Mouse (Mus musculus) lung, postnatal 0 days (tissue): ENCODE results near the gene Gm20388. TPM values are rescaled to one million over a fixed set of nuclear protein-coding genes. Genes with fewer than 3 reads are reported as not detected.

ENCODE experiments used
- ATAC-seq: fragments of 200-750 bp; cut with Nextera tagmentation; 2 replicates; pipeline ENCODE4 v1.8.0; 2017; ENCODE audit warnings: moderate library complexity
- DNase-seq: peaks from one replicate; pipeline ENCODE4 v3.0.0-alpha.2; 2016; ENCODE audit warnings: low spot score
- H3K27ac ChIP-seq: fragments of 300-500 bp; sonication (generic); 2 replicates; pipeline ENCODE4 v1.5.1; 2014; ENCODE audit warnings: antibody characterized with exemption, mild to moderate bottlenecking, low read length, mixed read lengths
- H3K27me3 ChIP-seq: fragments of 300-500 bp; sonication (generic); replicated peaks from 2 replicates; pipeline ENCODE4 v1.6.1; 2014; ENCODE audit warnings: low read length, mixed read lengths; ENCODE audit not compliant: insufficient read depth
- H3K36me3 ChIP-seq: fragments of 300-500 bp; sonication (generic); 2 replicates; pipeline ENCODE4 v1.6.1; 2014; ENCODE audit warnings: low read length, mixed read lengths; ENCODE audit not compliant: insufficient read depth
- H3K4me1 ChIP-seq: fragments of 300-500 bp; sonication (generic); 2 replicates; pipeline ENCODE4 v1.6.1; 2014; ENCODE audit warnings: antibody characterized with exemption, low read depth, low read length, mixed read lengths; ENCODE audit not compliant: insufficient read depth
- H3K4me2 ChIP-seq: fragments of 300-500 bp; sonication (generic); replicated peaks from 2 replicates; pipeline ENCODE4 v1.6.1; 2014; ENCODE audit warnings: low read depth, mild to moderate bottlenecking, low read length, moderate library complexity, mixed read lengths
- H3K4me3 ChIP-seq: fragments of 300-500 bp; sonication (generic); 2 replicates; pipeline ENCODE4 v1.5.1; 2014; ENCODE audit warnings: low read depth, low read length
- H3K9ac ChIP-seq: fragments of 300-500 bp; sonication (generic); replicated peaks from 2 replicates; pipeline ENCODE4 v1.6.1; 2014; ENCODE audit warnings: low read depth, mild to moderate bottlenecking
- H3K9me3 ChIP-seq: fragments of 300-500 bp; sonication (generic); 2 replicates; pipeline ENCODE4 v1.6.1; 2016; ENCODE audit warnings: low read length, mixed read lengths
- CTCF ChIP-seq: IDR thresholded peaks from 2 replicates; pipeline ENCODE4 v1.5.1; 2016; ENCODE audit warnings: antibody characterized with exemption, mild to moderate bottlenecking
- EP300 ChIP-seq: IDR thresholded peaks from 2 replicates; pipeline ENCODE4 v1.6.1; 2016; ENCODE audit warnings: antibody characterized with exemption, mild to moderate bottlenecking, control low read depth
- WGBS: fragments of 180-500 bp; shearing (Covaris S2); extraction: QIAGEN DNeasy Blood & Tissue Kit; methylation state at CpG from one replicate; pipeline ENCODE4 v1.1.7; 2014; 5-methylcytosine and 5-hydroxymethylcytosine counted together
- polyA plus RNA-seq: library from polyadenylated mRNA; unstranded; fragments of >200 nt; fragmentation: Nextera tagmentation; extraction: Ambion mirVana; gene quantifications from 2 replicates; pipeline ENCODE4 v1.2.1, GENCODE M21; 2015

Gene Gm20388
- polyA plus RNA-seq, 1 experiment from 2014 or later, result not detected

DNA sequence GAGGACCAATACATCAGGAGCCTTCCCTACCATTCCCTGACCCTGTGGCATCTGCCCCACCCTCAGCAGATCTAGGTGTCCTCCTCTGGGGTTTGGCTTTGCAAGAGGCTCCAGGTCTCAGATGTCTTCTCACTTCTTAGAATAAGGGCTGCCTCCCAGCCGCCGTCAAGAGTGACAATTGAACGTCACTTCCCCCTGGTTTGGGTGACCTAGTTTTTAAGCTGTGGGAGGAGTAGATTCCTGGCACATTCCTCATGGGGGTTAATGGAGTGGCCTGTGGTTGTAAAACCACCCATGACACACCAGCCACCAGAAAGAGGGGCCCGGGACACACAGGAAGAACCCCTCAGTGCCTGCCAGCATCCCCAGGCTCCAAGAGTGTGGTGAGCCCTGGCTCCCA, 140.4 kb downstream of the Gm20388 start:
- Histone ChIP-seq H3K27me3 (no peaks in the 10 kb centered on the region), H3K4me2 (no peak overlapping the region), H3K9me3 (no peaks in the 10 kb centered on the region), H3K4me3 (no peak overlapping the region), H3K36me3 (no peaks in the 10 kb centered on the region), H3K9ac (no peak overlapping the region), H3K4me1 (no peaks in the 10 kb centered on the region), H3K27ac (no peak overlapping the region)
- no peak for TF ChIP-seq EP300
- no peak for TF ChIP-seq CTCF
- peak; percentile 49 for DNase-seq
- WGBS, result 41% methylated on average over 4 of the region's 4 CpGs
- ATAC-seq, result peak; percentile 39

DNA sequence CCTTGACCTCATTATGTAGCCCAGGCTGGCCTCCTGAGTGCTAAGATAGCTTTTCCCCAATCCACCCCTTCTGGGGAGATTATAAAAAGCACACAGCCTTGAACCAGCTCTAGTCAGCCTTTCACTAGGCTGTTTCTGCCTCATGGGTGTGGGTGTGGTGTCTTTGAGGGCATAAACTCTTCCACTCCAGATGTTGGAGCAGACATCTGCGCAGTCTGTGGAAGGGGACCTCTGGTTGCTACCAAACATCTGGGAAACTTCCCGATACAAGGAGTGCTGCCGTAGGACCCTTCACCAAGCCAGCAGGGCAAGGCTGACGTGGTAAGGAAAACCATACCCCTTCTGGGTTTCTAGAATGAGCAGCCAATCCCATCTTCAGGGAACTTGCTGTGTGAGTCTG, 141.3 kb downstream of the Gm20388 start:
- ATAC-seq (no peak), DNase-seq (no peak)
- Histone ChIP-seq H3K9me3 (no peaks in the 10 kb centered on the region), H3K4me3 (no peak overlapping the region), H3K4me1 (no peaks in the 10 kb centered on the region), H3K36me3 (no peaks in the 10 kb centered on the region), H3K27me3 (no peaks in the 10 kb centered on the region), H3K9ac (no peak overlapping the region), H3K4me2 (no peak overlapping the region), H3K27ac (no peak overlapping the region)
- WGBS, result 82% methylated on average over 4 of the region's 4 CpGs
- TF ChIP-seq EP300, result no peak

DNA sequence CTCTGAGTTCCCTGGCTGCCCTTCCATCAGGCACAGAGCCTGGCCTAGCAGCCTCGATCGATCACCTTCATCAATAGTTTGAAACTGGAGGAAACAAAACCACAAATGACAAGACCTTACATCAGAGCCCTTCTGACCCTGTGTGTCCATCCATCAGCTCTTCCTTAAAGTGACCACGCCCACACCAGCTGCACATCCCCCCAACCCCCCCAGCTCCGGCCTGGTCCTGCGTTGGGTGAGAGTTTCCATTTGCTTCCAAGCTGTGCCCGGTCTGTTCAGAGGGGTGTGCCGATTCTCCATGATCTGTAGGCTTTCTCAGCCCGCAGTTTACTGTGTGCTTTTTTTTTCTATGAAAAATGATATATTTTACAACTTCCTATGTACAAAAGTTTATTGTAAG, 141.7 kb downstream of the Gm20388 start:
- 59% methylated on average over 8 of the region's 8 CpGs for WGBS
- Histone ChIP-seq H3K4me2 (no peak overlapping the region), H3K4me3 (no peak overlapping the region), H3K9ac (no peak overlapping the region), H3K4me1 (no peaks in the 10 kb centered on the region), H3K36me3 (no peaks in the 10 kb centered on the region), H3K27me3 (no peaks in the 10 kb centered on the region), H3K9me3 (no peaks in the 10 kb centered on the region), H3K27ac (no peak overlapping the region)
- DNase-seq, result peak; percentile 53
- ATAC-seq, result peak; percentile 46; the same call in 1 of the 2 replicates
- TF ChIP-seq EP300 (no peak), CTCF (no peak)

GRCm38 (mm10) chr8:120054833-120055232, 144.2 kb downstream of the Gm20388 start:
- ATAC-seq (no peak), DNase-seq (no peak)
- no peak overlapping the region for H3K27ac ChIP-seq
- no peaks in the 10 kb centered on the region for H3K9me3 ChIP-seq
- 76% methylated on average over 3 of the region's 3 CpGs for WGBS
- H3K27me3 ChIP-seq, result no peaks in the 10 kb centered on the region
- H3K4me3 ChIP-seq, result no peak overlapping the region
- no peaks in the 10 kb centered on the region for H3K4me1 ChIP-seq
- H3K9ac ChIP-seq, result no peak overlapping the region
- no peaks in the 10 kb centered on the region for H3K36me3 ChIP-seq
- H3K4me2 ChIP-seq, result no peak overlapping the region
- TF ChIP-seq CTCF, result no peak
- no peak for TF ChIP-seq EP300

DNA sequence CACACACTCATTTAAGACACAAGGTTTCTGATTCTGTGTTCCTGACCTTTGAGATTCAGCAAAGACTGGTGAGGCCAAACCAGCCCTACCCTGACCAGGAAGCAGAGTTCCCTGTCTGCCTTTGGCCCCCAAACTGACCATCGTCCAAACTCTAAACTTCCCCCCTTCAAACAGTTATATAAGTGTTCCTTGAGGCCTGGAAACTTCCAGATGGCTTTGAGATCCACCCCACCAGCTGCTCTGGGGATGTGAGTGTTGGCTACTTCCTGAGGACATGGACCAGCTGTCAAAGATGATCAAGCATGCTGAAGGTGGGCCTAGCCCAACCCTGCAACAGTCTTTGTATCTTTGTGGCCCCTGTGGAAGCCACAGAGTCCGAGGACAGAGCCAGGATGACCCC, 146.4 kb downstream of the Gm20388 start:
- H3K9me3 ChIP-seq, result no peaks in the 10 kb centered on the region
- no peak overlapping the region for H3K27ac ChIP-seq
- H3K4me1 ChIP-seq, result no peaks in the 10 kb centered on the region
- DNase-seq, result no peak
- no peak overlapping the region for H3K9ac ChIP-seq
- no peak overlapping the region for H3K4me2 ChIP-seq
- ATAC-seq, result peak; percentile 53; the same call in 1 of the 2 replicates
- no peaks in the 10 kb centered on the region for H3K27me3 ChIP-seq
- TF ChIP-seq EP300 (no peak), CTCF (no peak)
- 55% methylated on average over 2 of the region's 2 CpGs for WGBS
- H3K4me3 ChIP-seq, result no peak overlapping the region
- no peaks in the 10 kb centered on the region for H3K36me3 ChIP-seq

- 86% methylated on average over 14 of the region's 14 CpGs for WGBS
Observed at GRCm38 (mm10) chr8:120062742-120063141, 152.1 kb downstream of the Gm20388 start.

DNA sequence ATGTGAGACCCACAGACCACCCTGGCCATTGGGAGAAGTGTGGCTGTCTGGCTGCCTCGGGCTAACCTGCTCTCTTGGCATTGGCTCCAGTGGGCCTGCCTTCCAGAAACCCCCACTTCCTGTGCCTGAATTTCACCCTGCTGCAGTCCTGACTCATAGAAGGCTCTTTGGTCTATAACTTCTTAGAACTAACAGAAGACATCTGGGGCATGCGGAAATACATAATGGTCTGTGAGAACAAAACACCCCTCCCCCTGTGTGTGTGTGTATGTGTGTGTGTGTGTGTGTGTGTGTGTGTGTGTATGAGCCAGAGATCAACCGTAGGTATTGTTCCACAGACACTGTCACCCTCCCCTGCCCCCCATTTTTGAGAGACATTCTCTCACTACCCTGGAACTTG, 152.7 kb downstream of the Gm20388 start:
- DNase-seq (no peak), ATAC-seq (peak; percentile 14; the same call in 1 of the 2 replicates)
- no peaks in the 10 kb centered on the region for H3K36me3 ChIP-seq
- H3K4me3 ChIP-seq, result no peak overlapping the region
- no peak overlapping the region for H3K27ac ChIP-seq
- 79% methylated on average over 2 of the region's 3 CpGs for whole genome bisulfite sequencing
- H3K4me2 ChIP-seq, result no peak overlapping the region
- no peak overlapping the region for H3K9ac ChIP-seq
- no peaks in the 10 kb centered on the region for H3K9me3 ChIP-seq
- no peaks in the 10 kb centered on the region for H3K4me1 ChIP-seq
- H3K27me3 ChIP-seq, result no peaks in the 10 kb centered on the region
- no peak for TF ChIP-seq EP300
- TF ChIP-seq CTCF, result no peak

More at GRCm38 (mm10) chr8:120062742-120063141, 152.1 kb downstream of the Gm20388 start:
- no peak for TF ChIP-seq EP300
- no peak for TF ChIP-seq CTCF
- H3K36me3 ChIP-seq, result no peaks in the 10 kb centered on the region
- H3K4me1 ChIP-seq, result no peaks in the 10 kb centered on the region
- no peak overlapping the region for H3K4me2 ChIP-seq
- H3K9me3 ChIP-seq, result no peaks in the 10 kb centered on the region
- no peaks in the 10 kb centered on the region for H3K27me3 ChIP-seq
- no peak overlapping the region for H3K4me3 ChIP-seq
- no peak overlapping the region for H3K27ac ChIP-seq
- DNase-seq (no peak), ATAC-seq (no peak)
- no peak overlapping the region for H3K9ac ChIP-seq
